Mouse (Mus musculus) C2C12 (cell line): ENCODE results near the gene Fanci.

Experiments
- CTCF ChIP-seq: IDR thresholded peaks from one replicate; pipeline ENCODE4 v1.5.1; 2011; ENCODE audit not compliant: control insufficient read depth, insufficient read depth, insufficient read length
- FOSL1 ChIP-seq: IDR thresholded peaks from one replicate; pipeline ENCODE4 v1.8.0; 2011; ENCODE audit warnings: mild to moderate bottlenecking, low read length; ENCODE audit not compliant: poor library complexity, insufficient read depth, severe bottlenecking
- MAX ChIP-seq: IDR thresholded peaks from one replicate; pipeline ENCODE4 v1.6.1; 2011; ENCODE audit warnings: mild to moderate bottlenecking, control low read depth

- TF ChIP-seq CTCF (no peak), FOSL1 (no peak), MAX (no peak)
These were observed 76.2 kb downstream of the Fanci start for GRCm38 (mm10) chr7:79467951-79468350.
